Mouse (Mus musculus): ENCODE results near the gene Pde3a.
"Not testable (repeated sequence)": the region's sequence is repeated elsewhere in the genome, so short reads cannot be mapped to it uniquely, and the experiment has no call there.

The Pde3a gene

GRCm38 (mm10) chr6:141327134-141327533, 78.1 kb downstream of the Pde3a start:
- not testable (repeated sequence) for DNase-seq (ENCODE audit: low spot score in 2 of 2)

- no peak for DNase-seq (ENCODE audit: low spot score in 2 of 2)
Measured at GRCm38 (mm10) chr6:141328071-141328470, 79.0 kb downstream of the Pde3a start.

DNA sequence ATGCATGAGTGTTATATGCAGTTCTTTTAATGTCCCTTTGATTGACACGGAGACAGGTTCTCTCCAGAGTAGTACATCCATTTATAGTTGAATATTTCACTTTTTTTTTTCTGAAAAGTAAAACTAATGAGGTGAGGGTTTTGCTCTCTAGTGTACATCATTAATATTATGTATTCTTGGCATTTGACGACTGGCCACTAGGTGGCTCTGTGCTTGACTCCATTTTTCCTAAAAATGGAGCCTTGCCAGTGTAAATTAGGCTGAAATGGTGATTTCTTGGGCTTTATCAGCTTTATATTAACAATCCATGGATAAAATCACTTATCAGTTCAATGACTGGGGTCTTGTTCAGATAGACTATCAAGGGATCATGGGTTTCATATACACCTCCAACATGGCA, 82.4 kb downstream of the Pde3a start:
- DNase-seq (ENCODE audit: low spot score in 2 of 2): no peak

GRCm38 (mm10) chr6:141332613-141333165, 83.6 kb downstream of the Pde3a start:
- DNase-seq (ENCODE audit: low spot score in 2 of 2): no peak

GRCm38 (mm10) chr6:141333245-141333644, 84.2 kb downstream of the Pde3a start:
- peak; percentile 3 to 9 for DNase-seq (ENCODE audit: low spot score in 2 of 2)

GRCm38 (mm10) chr6:141335878-141336277, 86.8 kb downstream of the Pde3a start:
- DNase-seq (ENCODE audit: low spot score in 2 of 2): no peak

GRCm38 (mm10) chr6:141336438-141336837, 87.4 kb downstream of the Pde3a start:
- no peak for DNase-seq (ENCODE audit: low spot score in 2 of 2)

GRCm38 (mm10) chr6:141337673-141338072, 88.6 kb downstream of the Pde3a start:
- DNase-seq (ENCODE audit: low spot score in 2 of 2): no peak

DNA sequence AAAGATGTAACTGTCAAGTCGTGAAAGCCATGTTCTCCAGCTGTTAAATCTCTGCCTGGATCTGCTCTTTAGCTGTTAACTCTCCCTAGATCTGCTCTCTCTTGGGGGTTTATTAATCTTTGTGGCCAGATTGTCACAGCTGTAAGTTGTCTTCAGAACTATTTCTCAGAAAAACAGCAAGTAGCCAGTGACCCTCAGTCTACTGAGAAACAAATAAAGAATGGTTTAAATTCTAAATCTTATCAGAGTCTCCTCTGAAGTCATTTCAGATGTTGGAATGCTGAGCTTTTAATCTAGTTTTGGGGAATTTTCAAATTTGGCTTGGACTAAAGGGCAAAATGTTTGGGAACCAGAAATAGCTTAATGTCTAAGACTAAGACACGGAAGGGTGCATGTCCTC, 92.3 kb downstream of the Pde3a start:
- DNase-seq (ENCODE audit: low spot score in 2 of 2): no peak

GRCm38 (mm10) chr6:141347870-141348269, 98.8 kb downstream of the Pde3a start:
- no peak for DNase-seq (ENCODE audit: low spot score in 2 of 2)

DNA sequence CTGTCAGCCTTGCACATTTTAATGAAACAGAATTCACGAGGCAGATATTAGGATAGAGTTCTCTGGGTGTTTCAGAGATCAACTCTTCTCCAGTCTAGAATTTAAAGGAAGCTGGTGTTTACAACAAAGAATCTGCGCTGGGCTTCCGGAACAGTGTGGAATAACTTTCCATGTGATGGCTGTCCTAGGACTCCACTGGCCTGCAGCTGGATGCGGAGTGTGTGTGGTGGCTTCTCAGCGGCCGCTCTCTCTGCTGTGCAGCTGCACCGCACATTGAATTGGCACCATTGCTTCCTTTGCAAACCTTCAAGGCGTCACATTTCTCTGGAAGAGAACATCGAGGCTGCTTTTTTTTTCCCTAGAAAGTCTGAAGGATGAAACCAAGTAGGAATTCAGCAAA, 99.5 kb downstream of the Pde3a start:
- no peak for DNase-seq (ENCODE audit: low spot score in 2 of 2)

- no peak for DNase-seq (ENCODE audit: low spot score in 2 of 2)
Measured at GRCm38 (mm10) chr6:141350261-141350660, 101.2 kb downstream of the Pde3a start.

DNA sequence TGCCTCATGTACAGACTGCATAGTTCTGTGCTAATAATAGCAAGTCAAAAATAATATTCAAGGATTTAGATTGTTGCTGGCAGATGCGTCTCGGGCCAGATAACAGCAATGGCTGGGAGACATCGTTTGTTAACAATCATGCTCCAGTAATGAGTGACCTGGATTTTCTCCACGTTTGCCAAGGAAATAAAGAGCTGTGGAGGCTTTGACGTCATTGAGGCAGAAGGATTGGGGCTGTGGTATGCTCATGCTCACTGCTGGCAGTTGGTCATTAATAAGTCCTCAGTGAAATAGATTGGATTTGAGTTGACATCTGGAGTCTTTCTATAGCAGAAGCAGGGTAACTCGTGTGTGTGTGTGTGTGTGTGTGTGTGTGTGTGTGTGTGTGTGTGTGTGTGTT, 103.2 kb downstream of the Pde3a start:
- DNase-seq (ENCODE audit: low spot score in 2 of 2): no peak

DNA sequence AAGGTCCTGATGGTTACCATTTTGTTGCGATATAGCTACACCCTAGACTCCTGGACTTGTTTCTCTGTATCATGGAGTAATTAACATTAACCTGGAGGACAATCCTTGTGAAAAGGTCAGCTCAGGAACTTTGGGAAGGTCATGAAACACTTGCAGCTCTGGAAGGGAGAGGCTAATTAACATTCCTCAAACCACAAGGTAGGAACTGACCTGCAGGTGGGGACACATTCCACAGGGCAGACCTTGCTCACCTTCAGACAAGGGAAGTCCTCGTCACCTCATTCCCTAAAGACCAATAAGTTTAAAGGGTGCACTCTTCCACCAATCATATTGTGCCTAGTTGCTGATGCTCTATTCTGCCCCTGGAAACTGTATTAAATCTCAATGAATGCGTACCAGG, 114.6 kb downstream of the Pde3a start:
- DNase-seq (ENCODE audit: low spot score in 2 of 2): no peak

GRCm38 (mm10) chr6:141367037-141367436, 118.0 kb downstream of the Pde3a start:
- DNase-seq (ENCODE audit: low spot score in 2 of 2): no peak

DNA sequence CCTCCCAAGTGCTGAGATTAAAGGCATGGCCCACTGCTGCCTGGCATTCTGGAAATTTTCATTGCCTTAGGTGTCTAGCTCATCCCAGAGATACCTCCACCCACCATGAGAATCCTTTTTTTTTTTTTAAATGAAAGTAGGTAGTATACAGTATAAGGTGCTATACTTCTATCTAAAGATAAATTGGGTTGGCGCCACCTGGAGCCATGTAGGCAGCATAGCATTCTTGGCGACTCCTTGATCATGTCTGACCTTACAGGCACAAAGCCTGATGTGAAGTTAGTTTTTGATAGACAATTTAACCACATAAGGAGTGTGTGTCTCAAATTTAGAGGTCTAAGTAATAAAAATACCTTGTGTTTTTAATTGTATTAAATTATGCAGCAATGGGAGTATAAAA, 123.6 kb downstream of the Pde3a start:
- no peak for DNase-seq (ENCODE audit: low spot score in 2 of 2)

GRCm38 (mm10) chr6:141374469-141375057, 125.5 kb downstream of the Pde3a start:
- no peak for DNase-seq (ENCODE audit: low spot score in 2 of 2)

GRCm38 (mm10) chr6:141375155-141375554, 126.1 kb downstream of the Pde3a start:
- no peak for DNase-seq (ENCODE audit: low spot score in 2 of 2)

GRCm38 (mm10) chr6:141380927-141381326, 131.9 kb downstream of the Pde3a start:
- DNase-seq (ENCODE audit: low spot score in 2 of 2): no peak

DNA sequence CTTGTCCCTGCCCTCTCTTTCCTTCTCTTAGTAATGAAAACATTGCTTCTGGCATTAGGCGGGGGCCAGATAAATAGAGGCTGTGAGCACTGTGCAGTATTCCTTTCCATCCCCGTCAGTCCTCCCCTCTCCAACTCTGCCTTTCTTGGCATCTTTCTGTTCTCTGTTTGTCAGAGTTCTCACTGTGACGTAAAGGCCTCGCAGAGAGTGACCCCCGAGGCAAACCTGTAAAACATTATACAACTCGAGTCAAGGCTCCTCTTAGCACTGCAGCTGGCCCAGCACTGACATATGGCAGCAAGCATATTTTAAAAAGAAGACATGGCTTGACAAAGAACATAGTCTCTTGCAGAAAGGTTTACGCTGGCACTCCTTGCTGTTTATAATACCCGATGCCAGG, 132.4 kb downstream of the Pde3a start:
- no peak for DNase-seq (ENCODE audit: low spot score in 2 of 2)

DNA sequence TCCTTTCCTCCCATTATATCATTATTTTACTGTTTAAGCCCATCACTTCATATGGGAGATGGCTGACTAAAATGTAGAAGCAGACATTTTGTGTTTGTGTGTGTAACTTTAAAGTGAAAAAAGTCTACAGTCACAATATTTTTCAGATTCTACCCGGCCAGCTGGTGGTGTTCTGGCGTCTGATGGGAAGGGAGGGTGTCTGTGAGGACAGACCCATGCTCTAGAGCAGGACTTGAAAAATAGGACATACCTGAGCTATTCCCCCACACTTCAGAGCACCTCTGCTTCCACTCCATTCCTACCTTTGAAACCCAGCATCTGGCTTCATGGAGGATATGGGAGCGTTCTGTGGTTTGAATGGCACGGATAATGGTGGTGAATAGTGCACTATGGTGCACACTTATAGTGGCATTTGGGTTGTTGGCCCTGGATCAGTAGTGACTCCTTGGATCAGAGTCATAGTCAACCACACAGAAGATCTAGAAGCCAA, 132.9 kb downstream of the Pde3a start:
- no peak for DNase-seq (ENCODE audit: low spot score in 2 of 2)

GRCm38 (mm10) chr6:141388104-141388503, 139.0 kb downstream of the Pde3a start:
- no peak for DNase-seq (ENCODE audit: low spot score in 2 of 2)

DNA sequence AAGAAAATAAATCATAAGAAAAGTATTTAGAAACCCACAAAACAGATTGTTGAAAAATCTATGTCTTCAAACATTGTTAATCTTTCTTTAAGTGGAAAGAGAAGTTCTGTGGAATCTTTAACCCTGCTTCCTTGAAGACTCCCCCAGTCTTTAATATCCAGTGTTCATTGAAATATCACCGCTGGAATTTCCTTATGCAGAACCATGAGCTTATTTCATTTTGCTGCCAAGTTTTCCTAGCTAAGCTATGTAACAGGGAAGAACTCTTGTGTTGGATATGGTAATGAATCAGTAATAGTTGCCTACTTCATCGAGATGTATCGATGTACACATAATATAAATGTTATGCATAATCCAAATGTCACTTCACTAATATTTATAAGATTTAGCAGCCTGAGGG, 146.9 kb downstream of the Pde3a start:
- DNase-seq (ENCODE audit: low spot score in 2 of 2): no peak

GRCm38 (mm10) chr6:141399411-141399810, 150.3 kb downstream of the Pde3a start:
- no peak for DNase-seq (ENCODE audit: low spot score in 2 of 2)

All from spleen, postnatal 36 days (tissue).